Mouse (Mus musculus) lung, adult 2 months (tissue): Measurements from ENCODE around the gene Tnf.

Experiments
- CTCF ChIP-seq: fragments of 200-500 bp; IDR thresholded peaks from 2 replicates; pipeline ENCODE4 v1.5.1; 2011; ENCODE audit warnings: mild to moderate bottlenecking, low read length, control low read depth; ENCODE audit not compliant: insufficient read depth
- POLR2A ChIP-seq: fragments of 200-500 bp; IDR thresholded peaks from 2 replicates; pipeline ENCODE4 v1.6.1; 2011; ENCODE audit warnings: low read depth, mild to moderate bottlenecking, control low read depth, low read length, borderline replicate concordance; ENCODE audit errors: extremely low read depth

DNA sequence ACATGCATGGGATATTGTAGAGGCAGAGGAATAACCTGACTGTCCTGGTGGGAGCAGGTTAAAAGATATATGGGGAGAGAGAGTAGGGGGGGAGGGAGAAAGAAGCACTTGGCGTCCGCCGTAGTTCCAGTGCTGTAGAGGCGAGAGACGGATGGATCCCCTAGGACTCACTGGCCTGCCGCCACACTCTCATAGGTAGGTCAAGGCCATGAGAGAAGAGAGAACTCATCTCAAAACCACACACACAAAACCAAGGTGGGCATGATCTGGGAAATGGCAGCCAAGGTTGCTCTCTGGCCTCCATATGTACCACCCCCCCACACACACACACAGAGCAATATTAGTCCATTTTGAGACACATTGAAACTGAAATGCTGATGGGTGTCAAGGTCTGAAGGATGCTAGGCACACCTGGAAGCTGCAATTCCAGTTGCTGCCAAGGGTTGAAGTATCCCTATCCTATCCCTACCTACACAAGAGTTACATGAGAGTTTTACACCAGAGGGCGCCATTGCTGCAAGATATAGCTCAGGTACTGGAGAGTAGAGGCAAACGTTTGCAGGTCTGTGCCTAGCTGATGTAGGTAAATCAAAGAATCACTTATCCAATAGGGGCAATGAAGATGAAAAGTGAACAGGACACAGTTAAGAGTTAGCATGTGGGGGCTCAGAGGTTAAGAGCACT, 35.3 kb downstream of the Tnf start:
- peak; percentile 41; the same call in 1 of the 2 replicates for TF ChIP-seq CTCF
- no peak for TF ChIP-seq POLR2A
